28 mouse cellular contexts compared by ENCODE assay signal in genomic region chr15:27340070-27340469, GRCm38 (mm10).
DNase-seq lines count a peak whose midpoint lies in the region; ATAC-seq lines count a peak whose summit lies in the region.
"Had no signal": no experiment of that assay in that cellular context is flagged by ENCODE, and none has a peak within 500 bp of the region (broad histone marks: within the 10 kb centered on the region; RNA-seq: fewer than 3 reads in every experiment).

No protein-coding gene starts in this region.

- peak; percentile 72; the same call in 1 of the 2 replicates for ATAC-seq in hindbrain, embryonic 16.5 days
- no peak for ATAC-seq in hindbrain, embryonic 12.5 days (ENCODE audit: low FRiP score)
- ATAC-seq in embryonic facial prominence, embryonic 15.5 days (ENCODE audit: insufficient number of reproducible peaks, low FRiP score, low TSS enrichment, low read depth) = peak; percentile 51; the same call in 1 of the 2 replicates
- ATAC-seq in forebrain, embryonic 16.5 days = no peak
- ATAC-seq: activated CD4-positive, CD25-positive, alpha-beta regulatory T cell, adult 4 months; forebrain, embryonic 15.5 days; inflammation-experienced regulatory T-cells, adult 6 months; midbrain, embryonic 13.5 days had no signal

- H3K9me3 ChIP-seq in hindbrain, embryonic 16.5 days (ENCODE audit: control insufficient read depth, low read length) = no peaks in the 10 kb centered on the region
- H3K9me3 ChIP-seq in hindbrain, embryonic 12.5 days (replicated peaks) = no peaks in the 10 kb centered on the region
- no peaks in the 10 kb centered on the region for H3K9me3 ChIP-seq in embryonic facial prominence, embryonic 15.5 days (replicated peaks)
- no peaks in the 10 kb centered on the region for H3K9me3 ChIP-seq in forebrain, embryonic 16.5 days (ENCODE audit: control insufficient read depth, low read length)
- H3K9me3 ChIP-seq: embryonic facial prominence, embryonic 13.5 days; forebrain, embryonic 15.5 days; hindbrain, embryonic 13.5 days; limb, embryonic 10.5 days; liver, embryonic 15.5 days; midbrain, embryonic 13.5 days had no signal

- H3K4me2 ChIP-seq in hindbrain, embryonic 16.5 days (ENCODE audit: low read length) = no peak overlapping the region
- no peak overlapping the region for H3K4me2 ChIP-seq in hindbrain, embryonic 12.5 days (replicated peaks)
- H3K4me2 ChIP-seq in embryonic facial prominence, embryonic 15.5 days (replicated peaks) = no peak overlapping the region
- no peak overlapping the region for H3K4me2 ChIP-seq in forebrain, embryonic 16.5 days (ENCODE audit: low read length)
- H3K4me2 ChIP-seq: embryonic facial prominence, embryonic 13.5 days; forebrain, embryonic 15.5 days; heart, embryonic 12.5 days; hindbrain, embryonic 13.5 days; liver, embryonic 15.5 days; midbrain, embryonic 13.5 days had no signal

- H3K27me3 ChIP-seq in hindbrain, embryonic 16.5 days (replicated peaks; ENCODE audit: control insufficient read depth, insufficient read depth, low read length) = no peaks in the 10 kb centered on the region
- H3K27me3 ChIP-seq in hindbrain, embryonic 12.5 days = no peaks in the 10 kb centered on the region
- H3K27me3 ChIP-seq in embryonic facial prominence, embryonic 15.5 days = no peaks in the 10 kb centered on the region
- H3K27me3 ChIP-seq in forebrain, embryonic 16.5 days (replicated peaks; ENCODE audit: control insufficient read depth, insufficient read depth, low read length) = no peaks in the 10 kb centered on the region
- H3K27me3 ChIP-seq: embryonic facial prominence, embryonic 13.5 days; forebrain, embryonic 15.5 days; heart, embryonic 12.5 days; hindbrain, embryonic 13.5 days; liver, embryonic 15.5 days; midbrain, embryonic 13.5 days had no signal

- H3K4me3 ChIP-seq in hindbrain, embryonic 16.5 days (ENCODE audit: low read length) = no peak overlapping the region
- H3K4me3 ChIP-seq in hindbrain, embryonic 12.5 days = no peak overlapping the region
- H3K4me3 ChIP-seq in embryonic facial prominence, embryonic 15.5 days (replicated peaks) = no peak overlapping the region
- H3K4me3 ChIP-seq in forebrain, embryonic 16.5 days (replicated peaks; ENCODE audit: low read length) = no peak overlapping the region
- H3K4me3 ChIP-seq: embryonic facial prominence, embryonic 13.5 days; forebrain, embryonic 15.5 days; heart, embryonic 12.5 days; hindbrain, embryonic 13.5 days; limb, embryonic 10.5 days; liver, embryonic 15.5 days; midbrain, embryonic 13.5 days had no signal

- H3K4me1 ChIP-seq in hindbrain, embryonic 16.5 days (ENCODE audit: control insufficient read depth, insufficient read depth, low read depth, low read length) = no peaks in the 10 kb centered on the region
- H3K4me1 ChIP-seq in hindbrain, embryonic 12.5 days = no peaks in the 10 kb centered on the region
- no peaks in the 10 kb centered on the region for H3K4me1 ChIP-seq in embryonic facial prominence, embryonic 15.5 days
- H3K4me1 ChIP-seq in forebrain, embryonic 16.5 days (replicated peaks; ENCODE audit: control insufficient read depth, insufficient read depth, low read length) = no peaks in the 10 kb centered on the region
- H3K4me1 ChIP-seq: embryonic facial prominence, embryonic 13.5 days; forebrain, embryonic 15.5 days; heart, embryonic 12.5 days; hindbrain, embryonic 13.5 days; limb, embryonic 10.5 days; liver, embryonic 15.5 days; midbrain, embryonic 13.5 days had no signal

- H3K27ac ChIP-seq in hindbrain, embryonic 16.5 days (ENCODE audit: low read depth, low read length) = no peak overlapping the region
- H3K27ac ChIP-seq in hindbrain, embryonic 12.5 days = no peak overlapping the region
- no peak overlapping the region for H3K27ac ChIP-seq in embryonic facial prominence, embryonic 15.5 days (replicated peaks)
- no peak overlapping the region for H3K27ac ChIP-seq in forebrain, embryonic 16.5 days (ENCODE audit: low read length)
- H3K27ac ChIP-seq: embryonic facial prominence, embryonic 13.5 days; forebrain, embryonic 15.5 days; hindbrain, embryonic 13.5 days; limb, embryonic 10.5 days; liver, embryonic 15.5 days; macrophage; midbrain, embryonic 13.5 days; stomach, postnatal 0 days had no signal

- no peaks in the 10 kb centered on the region for H3K36me3 ChIP-seq in hindbrain, embryonic 16.5 days (ENCODE audit: control insufficient read depth, insufficient read depth, low read length)
- no peaks in the 10 kb centered on the region for H3K36me3 ChIP-seq in hindbrain, embryonic 12.5 days
- H3K36me3 ChIP-seq in embryonic facial prominence, embryonic 15.5 days = no peaks in the 10 kb centered on the region
- no peaks in the 10 kb centered on the region for H3K36me3 ChIP-seq in forebrain, embryonic 16.5 days (ENCODE audit: control insufficient read depth, insufficient read depth)
- H3K36me3 ChIP-seq: embryonic facial prominence, embryonic 13.5 days; forebrain, embryonic 15.5 days; heart, embryonic 12.5 days; hindbrain, embryonic 13.5 days; limb, embryonic 10.5 days; liver, embryonic 15.5 days; midbrain, embryonic 13.5 days had no signal

- H3K9ac ChIP-seq in hindbrain, embryonic 16.5 days (ENCODE audit: low read depth, low read length) = no peak overlapping the region
- H3K9ac ChIP-seq in hindbrain, embryonic 12.5 days = no peak overlapping the region
- H3K9ac ChIP-seq in embryonic facial prominence, embryonic 15.5 days = no peak overlapping the region
- no peak overlapping the region for H3K9ac ChIP-seq in forebrain, embryonic 16.5 days (replicated peaks; ENCODE audit: low read depth, low read length)
- H3K9ac ChIP-seq: embryonic facial prominence, embryonic 13.5 days; forebrain, embryonic 15.5 days; heart, embryonic 12.5 days; hindbrain, embryonic 13.5 days; liver, embryonic 15.5 days; midbrain, embryonic 13.5 days had no signal

- WGBS in hindbrain, embryonic 16.5 days = 59% methylated on average over 4 of the region's 4 CpGs
- 67% methylated on average over 4 of the region's 4 CpGs for WGBS in hindbrain, embryonic 12.5 days
- WGBS in embryonic facial prominence, embryonic 15.5 days = 62% methylated on average over 4 of the region's 4 CpGs
- WGBS in forebrain, embryonic 16.5 days = 54% methylated on average over 4 of the region's 4 CpGs

- DNase-seq in cerebellum, adult 9-10 months = peak; percentile 43
- no peak for DNase-seq in urinary bladder, adult 2 months (ENCODE audit: low spot score)
- DNase-seq in T-cell, adult 2 months (ENCODE audit: low spot score) = no peak
- DNase-seq: adrenal gland, postnatal 10 days; B cell, adult 2 months; gastrocnemius, postnatal 10 days; heart, adult 18-20 months; heart, postnatal 14 days; kidney, adult 18-20 months; kidney, postnatal 4 days; layer of hippocampus, adult 9-11 months; liver; thymus, adult 2 months had no signal

Comparison
In these comparisons a context has a peak if more than half of its experiments do, and no peak if none do; other contexts are left out.
1. ATAC-seq: peak in hindbrain, embryonic 16.5 days (single experiment) and embryonic facial prominence, embryonic 15.5 days (single experiment); none in hindbrain, embryonic 12.5 days (single experiment) and forebrain, embryonic 16.5 days (single experiment).